Mouse (Mus musculus): ENCODE data around the gene Sec24c. TPM values are rescaled to one million over a fixed set of nuclear protein-coding genes. Genes with fewer than 3 reads are reported as not detected.
A peak's percentile ranks its signal among the peaks of the same experiment; 100 is the strongest.

The Sec24c gene
- polyA plus RNA-seq, 1 experiment from 2014 or later = 90.5 TPM

DNA sequence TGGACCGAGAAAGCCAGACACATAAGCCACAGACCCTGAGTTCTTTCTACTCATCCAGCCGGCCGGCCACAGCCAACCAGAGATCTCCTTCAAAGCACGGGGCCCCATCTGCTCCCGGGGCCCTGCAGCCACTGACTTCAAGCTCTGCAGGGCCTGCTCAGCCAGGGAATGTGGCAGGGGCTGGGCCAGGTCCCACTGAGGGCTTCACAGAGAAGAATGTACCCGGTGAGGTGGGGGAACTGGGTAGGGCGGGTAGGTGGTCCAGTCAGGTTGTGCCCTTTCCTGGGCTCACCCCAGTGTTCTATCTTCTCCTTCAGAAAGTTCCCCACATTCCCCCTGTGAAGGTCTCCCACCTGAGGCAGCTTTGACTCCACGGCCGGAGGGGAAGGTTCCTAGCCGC lies 44.3 kb downstream of the Sec24c start:
- no peak overlapping the region for H3K4me2 ChIP-seq (ENCODE audit: low read depth, low read length)
- H3K4me3 ChIP-seq (replicated peaks; ENCODE audit: low read length) = no peak overlapping the region
- ATAC-seq (ENCODE audit: insufficient read depth, low FRiP score) = no peak
- no peak overlapping the region for H3K9ac ChIP-seq (ENCODE audit: low read length)
- H3K36me3 ChIP-seq (ENCODE audit: control insufficient read depth, insufficient read depth, low read length) = peaks cover 32% of the 10 kb centered on the region
- no peaks in the 10 kb centered on the region for H3K9me3 ChIP-seq (replicated peaks; ENCODE audit: control insufficient read depth, low read length)
- WGBS = 85% methylated on average over 10 of the region's 10 CpGs
- H3K27me3 ChIP-seq (ENCODE audit: control insufficient read depth, insufficient read depth, low read length) = no peaks in the 10 kb centered on the region
- H3K4me1 ChIP-seq (ENCODE audit: control insufficient read depth, insufficient read depth, low read length) = no peaks in the 10 kb centered on the region
- H3K27ac ChIP-seq (ENCODE audit: low read length) = no peak overlapping the region

DNA sequence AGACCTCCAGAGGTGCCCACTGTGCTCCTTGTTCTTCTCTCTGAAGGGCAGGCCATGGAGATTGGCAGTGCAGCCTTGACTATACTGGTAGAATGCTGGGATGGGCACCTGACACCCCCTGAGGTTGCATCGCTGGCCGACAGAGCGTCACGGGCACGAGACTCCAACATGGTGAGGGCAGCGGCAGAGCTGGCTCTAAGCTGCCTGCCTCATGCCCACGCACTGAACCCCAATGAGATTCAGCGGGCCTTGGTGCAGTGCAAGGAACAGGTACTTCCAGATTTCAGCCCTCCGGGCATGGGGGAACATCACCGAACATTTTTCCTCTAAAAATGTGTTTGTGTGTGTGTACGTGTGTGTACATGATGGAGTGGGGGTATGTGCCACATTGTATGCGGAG lies 45.7 kb downstream of the Sec24c start:
- H3K4me2 ChIP-seq (ENCODE audit: low read depth, low read length) = no peak overlapping the region
- H3K9ac ChIP-seq (ENCODE audit: low read length) = no peak overlapping the region
- H3K9me3 ChIP-seq (replicated peaks; ENCODE audit: control insufficient read depth, low read length) = no peaks in the 10 kb centered on the region
- ATAC-seq (ENCODE audit: insufficient read depth, low FRiP score) = no peak
- no peak overlapping the region for H3K4me3 ChIP-seq (replicated peaks; ENCODE audit: low read length)
- WGBS = 90% methylated on average over 12 of the region's 12 CpGs
- peaks cover 44% of the 10 kb centered on the region for H3K36me3 ChIP-seq (ENCODE audit: control insufficient read depth, insufficient read depth, low read length)
- no peaks in the 10 kb centered on the region for H3K4me1 ChIP-seq (ENCODE audit: control insufficient read depth, insufficient read depth, low read length)
- no peaks in the 10 kb centered on the region for H3K27me3 ChIP-seq (ENCODE audit: control insufficient read depth, insufficient read depth, low read length)
- H3K27ac ChIP-seq (ENCODE audit: low read length) = no peak overlapping the region

DNA sequence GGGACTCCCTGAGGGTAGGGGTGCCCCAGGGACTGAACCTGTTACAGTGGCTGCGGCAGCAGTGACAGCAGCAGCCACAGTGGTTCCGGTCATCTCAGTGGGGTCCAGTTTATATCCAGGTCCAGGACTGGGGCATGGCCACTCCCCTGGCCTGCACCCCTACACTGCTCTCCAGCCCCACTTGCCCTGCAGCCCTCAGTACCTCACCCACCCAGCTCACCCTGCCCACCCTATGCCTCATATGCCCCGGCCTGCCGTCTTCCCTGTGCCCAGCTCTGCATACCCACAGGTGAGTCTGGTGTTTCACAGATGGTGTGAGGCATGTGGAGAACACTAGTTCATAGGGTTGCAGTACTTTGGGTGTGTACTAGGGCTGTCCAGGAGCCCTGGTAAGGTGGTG lies 47.3 kb downstream of the Sec24c start:
- Histone ChIP-seq H3K36me3 (ENCODE audit: control insufficient read depth, insufficient read depth, low read length) (peaks cover 40% of the 10 kb centered on the region), H3K9me3 (replicated peaks; ENCODE audit: control insufficient read depth, low read length) (no peaks in the 10 kb centered on the region), H3K4me2 (ENCODE audit: low read depth, low read length) (no peak overlapping the region), H3K27me3 (ENCODE audit: control insufficient read depth, insufficient read depth, low read length) (no peaks in the 10 kb centered on the region), H3K9ac (ENCODE audit: low read length) (no peak overlapping the region), H3K4me1 (ENCODE audit: control insufficient read depth, insufficient read depth, low read length) (no peaks in the 10 kb centered on the region), H3K4me3 (replicated peaks; ENCODE audit: low read length) (no peak overlapping the region), H3K27ac (ENCODE audit: low read length) (no peak overlapping the region)
- ATAC-seq (ENCODE audit: insufficient read depth, low FRiP score) = no peak
- 90% methylated on average over 4 of the region's 4 CpGs for WGBS

DNA sequence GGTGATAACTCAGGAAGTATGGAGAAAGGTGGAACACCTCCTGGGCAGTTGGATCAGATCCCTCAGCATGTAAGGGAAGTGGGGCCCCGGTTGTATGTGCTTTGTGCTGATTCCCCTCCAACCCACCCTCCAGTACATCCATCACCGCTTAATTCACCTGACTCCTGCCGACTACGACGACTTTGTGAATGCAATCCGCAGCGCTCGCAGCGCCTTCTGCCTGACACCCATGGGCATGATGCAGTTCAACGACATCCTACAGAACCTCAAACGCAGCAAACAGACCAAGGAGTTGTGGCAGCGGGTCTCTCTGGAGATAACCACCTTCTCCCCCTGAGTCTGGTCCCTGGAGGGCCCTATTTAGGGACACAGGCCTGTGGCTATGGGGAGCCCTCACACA lies 48.9 kb downstream of the Sec24c start:
- Histone ChIP-seq H3K9ac (ENCODE audit: low read length) (no peak overlapping the region), H3K36me3 (ENCODE audit: control insufficient read depth, insufficient read depth, low read length) (peaks cover 35% of the 10 kb centered on the region), H3K27me3 (ENCODE audit: control insufficient read depth, insufficient read depth, low read length) (no peaks in the 10 kb centered on the region), H3K4me3 (replicated peaks; ENCODE audit: low read length) (no peak overlapping the region), H3K4me2 (ENCODE audit: low read depth, low read length) (no peak overlapping the region), H3K9me3 (replicated peaks; ENCODE audit: control insufficient read depth, low read length) (no peaks in the 10 kb centered on the region), H3K27ac (ENCODE audit: low read length) (no peak overlapping the region), H3K4me1 (ENCODE audit: control insufficient read depth, insufficient read depth, low read length) (no peaks in the 10 kb centered on the region)
- no peak for ATAC-seq (ENCODE audit: insufficient read depth, low FRiP score)
- 89% methylated on average over 12 of the region's 12 CpGs for WGBS

DNA sequence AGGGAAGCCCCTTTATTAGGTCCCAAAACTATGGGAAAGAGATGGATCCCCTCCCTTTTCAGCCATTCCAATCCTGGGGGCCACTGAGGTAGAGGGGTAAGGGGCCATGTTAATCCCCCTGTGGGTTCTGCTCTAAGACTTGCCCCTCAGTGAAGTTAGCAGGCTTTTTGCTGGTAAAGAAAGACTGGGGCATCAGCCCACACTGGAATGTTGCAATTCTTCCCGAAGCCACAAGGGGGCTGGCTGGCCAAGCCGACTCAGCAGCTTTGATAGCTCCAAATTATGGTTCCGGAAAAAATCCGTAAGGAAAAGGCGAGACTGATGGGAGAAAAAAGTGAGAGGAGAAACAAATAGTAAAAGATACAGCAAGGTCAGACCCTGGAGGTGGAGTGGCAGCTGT lies 49.9 kb downstream of the Sec24c start:
- no peak overlapping the region for H3K4me3 ChIP-seq (replicated peaks; ENCODE audit: low read length)
- no peaks in the 10 kb centered on the region for H3K4me1 ChIP-seq (ENCODE audit: control insufficient read depth, insufficient read depth, low read length)

DNA sequence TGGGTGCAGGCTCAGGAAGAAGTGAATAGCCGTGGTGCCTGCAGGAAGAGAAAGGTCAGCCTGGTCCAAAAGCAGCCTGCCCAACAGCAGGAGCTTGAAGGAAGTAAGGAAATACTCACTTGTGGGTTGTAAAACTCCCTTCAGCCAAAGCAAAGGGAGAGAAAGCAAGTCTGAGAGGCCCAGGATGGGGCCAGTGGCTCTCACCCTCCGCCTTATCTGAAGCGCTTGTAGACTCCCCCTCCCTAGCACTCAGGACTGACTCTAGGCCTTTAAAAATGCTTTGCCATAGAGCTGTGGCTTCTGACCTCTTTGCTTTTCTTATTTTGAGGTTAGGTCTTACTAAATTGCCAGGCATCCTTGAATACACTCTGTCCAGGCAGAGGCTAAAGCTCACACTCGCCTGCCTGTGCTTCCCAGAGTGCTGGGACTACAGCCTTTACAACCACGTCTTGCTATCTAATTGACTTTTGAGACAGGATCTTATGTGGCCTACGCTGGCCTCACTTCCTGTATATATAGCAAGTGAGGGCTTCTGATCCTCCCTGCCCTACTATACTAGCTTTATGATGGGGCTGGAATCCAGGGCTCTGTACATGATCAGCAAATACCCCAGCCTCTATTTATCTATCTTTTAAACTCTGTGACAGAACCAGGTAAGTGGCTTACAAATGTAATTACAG lies 51.7 kb downstream of the Sec24c start:
- Histone ChIP-seq H3K4me3 (replicated peaks; ENCODE audit: low read length) (no peak overlapping the region), H3K27me3 (ENCODE audit: control insufficient read depth, insufficient read depth, low read length) (no peaks in the 10 kb centered on the region), H3K4me1 (ENCODE audit: control insufficient read depth, insufficient read depth, low read length) (no peaks in the 10 kb centered on the region), H3K9ac (ENCODE audit: low read length) (no peak overlapping the region; the same call in 1 of the 2 replicates), H3K4me2 (ENCODE audit: low read depth, low read length) (no peak overlapping the region), H3K27ac (ENCODE audit: low read length) (peak overlapping the region; percentile 46; the same call in 1 of the 2 replicates), H3K36me3 (ENCODE audit: control insufficient read depth, insufficient read depth, low read length) (peaks cover 36% of the 10 kb centered on the region), H3K9me3 (replicated peaks; ENCODE audit: control insufficient read depth, low read length) (no peaks in the 10 kb centered on the region)
- ATAC-seq (ENCODE audit: insufficient read depth, low FRiP score) = 0 out of 2 replicates have a peak, but pooled peaks have one; percentile 26
- WGBS = 66% methylated on average over 6 of the region's 6 CpGs

More for the DNA sequence above, 49.9 kb downstream of the Sec24c start:
- Histone ChIP-seq H3K36me3 (ENCODE audit: control insufficient read depth, insufficient read depth, low read length) (peaks cover 32% of the 10 kb centered on the region), H3K27me3 (ENCODE audit: control insufficient read depth, insufficient read depth, low read length) (no peaks in the 10 kb centered on the region), H3K9me3 (replicated peaks; ENCODE audit: control insufficient read depth, low read length) (no peaks in the 10 kb centered on the region), H3K9ac (ENCODE audit: low read length) (no peak overlapping the region), H3K27ac (ENCODE audit: low read length) (no peak overlapping the region), H3K4me2 (ENCODE audit: low read depth, low read length) (no peak overlapping the region)
- ATAC-seq (ENCODE audit: insufficient read depth, low FRiP score) = no peak
- WGBS = 18% methylated on average over 5 of the region's 5 CpGs

DNA sequence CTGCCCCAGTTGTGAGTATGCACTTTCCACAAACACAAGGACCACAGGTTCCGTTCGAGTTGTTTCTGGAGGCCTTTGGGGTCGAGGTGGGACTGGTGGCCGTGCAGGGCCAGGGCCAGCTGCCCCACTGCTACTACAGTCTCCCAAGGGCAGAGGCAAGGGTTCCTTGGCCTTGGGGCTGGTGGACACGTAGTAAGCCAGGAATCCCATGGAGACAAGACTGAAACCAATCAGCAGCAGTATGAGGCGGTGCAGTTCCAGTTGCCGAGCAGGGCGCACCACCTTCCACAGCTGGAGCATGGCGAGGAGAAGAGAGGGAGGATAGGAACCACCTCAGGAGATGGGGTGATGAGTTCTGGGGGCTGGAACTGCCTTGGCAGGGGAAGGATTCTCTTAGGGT lies 55.8 kb downstream of the Sec24c start:
- Histone ChIP-seq H3K4me3 (replicated peaks; ENCODE audit: low read length) (no peak overlapping the region), H3K36me3 (ENCODE audit: control insufficient read depth, insufficient read depth, low read length) (peaks cover 11% of the 10 kb centered on the region; the same call in 1 of the 2 replicates), H3K9ac (ENCODE audit: low read length) (no peak overlapping the region)

DNA sequence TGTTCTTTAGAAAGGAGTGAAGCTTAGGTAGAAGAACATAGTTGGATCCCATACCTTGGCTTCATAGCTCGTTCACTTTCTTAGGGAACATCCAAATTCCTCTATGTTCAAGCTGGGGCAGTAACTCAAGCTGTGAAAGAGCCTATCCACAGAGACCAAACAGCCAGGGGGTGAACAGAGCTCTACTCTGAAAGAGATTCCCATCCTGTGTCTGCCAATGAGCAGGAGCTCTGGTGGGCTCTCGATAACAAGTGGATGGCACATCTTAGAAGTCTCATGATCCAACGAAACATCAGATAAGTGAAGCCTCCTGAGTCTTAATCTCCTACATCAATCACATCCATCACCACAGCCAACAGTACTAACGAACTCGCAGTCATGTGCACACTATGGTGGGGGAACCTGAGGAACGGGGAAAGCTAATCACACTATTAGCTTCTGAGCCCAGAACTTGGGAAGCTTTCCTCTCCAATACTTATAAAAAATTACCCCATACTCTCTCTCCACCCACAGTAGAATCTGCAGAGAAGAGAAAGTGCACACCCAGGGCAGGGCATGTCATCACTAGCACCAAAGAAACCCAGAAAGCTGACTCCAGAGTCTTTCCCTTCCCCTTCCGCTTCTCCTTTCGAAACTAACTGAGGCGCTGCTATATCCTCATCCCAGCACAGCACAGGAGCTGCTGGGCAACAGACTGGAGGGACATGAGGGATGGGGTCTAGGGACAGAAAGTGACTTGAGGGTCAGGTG lies 56.9 kb downstream of the Sec24c start:
- Histone ChIP-seq H3K4me1 (ENCODE audit: control insufficient read depth, insufficient read depth, low read length) (peaks cover 13% of the 10 kb centered on the region), H3K9ac (ENCODE audit: low read length) (no peak overlapping the region), H3K27me3 (ENCODE audit: control insufficient read depth, insufficient read depth, low read length) (no peaks in the 10 kb centered on the region), H3K4me3 (replicated peaks; ENCODE audit: low read length) (no peak overlapping the region), H3K9me3 (replicated peaks; ENCODE audit: control insufficient read depth, low read length) (no peaks in the 10 kb centered on the region), H3K36me3 (ENCODE audit: control insufficient read depth, insufficient read depth, low read length) (peaks cover 11% of the 10 kb centered on the region; the same call in 1 of the 2 replicates), H3K4me2 (ENCODE audit: low read depth, low read length) (no peak overlapping the region), H3K27ac (ENCODE audit: low read length) (no peak overlapping the region)
- no peak for ATAC-seq (ENCODE audit: insufficient read depth, low FRiP score)
- WGBS = 83% methylated on average over 9 of the region's 9 CpGs

More for the DNA sequence above, 55.8 kb downstream of the Sec24c start:
- Histone ChIP-seq H3K27me3 (ENCODE audit: control insufficient read depth, insufficient read depth, low read length) (no peaks in the 10 kb centered on the region), H3K9me3 (replicated peaks; ENCODE audit: control insufficient read depth, low read length) (no peaks in the 10 kb centered on the region), H3K27ac (ENCODE audit: low read length) (no peak overlapping the region), H3K4me1 (ENCODE audit: control insufficient read depth, insufficient read depth, low read length) (peaks cover 8% of the 10 kb centered on the region), H3K4me2 (ENCODE audit: low read depth, low read length) (no peak overlapping the region)
- 90% methylated on average over 9 of the region's 9 CpGs for WGBS
- no peak for ATAC-seq (ENCODE audit: insufficient read depth, low FRiP score)
